Mouse (Mus musculus) heart, embryonic 16.5 days (tissue): ENCODE results near the gene Acadsb. TPM values are rescaled to one million over a fixed set of nuclear protein-coding genes. Genes with fewer than 3 reads are reported as not detected.

Experiments used
- ATAC-seq: fragments of 200-750 bp; cut with Nextera tagmentation; replicated peaks from 2 replicates; pipeline ENCODE4 v1.8.0; 2017; ENCODE audit warnings: moderate number of reproducible peaks; ENCODE audit not compliant: insufficient read depth, low FRiP score; ENCODE audit errors: extremely low read depth
- H3K27ac ChIP-seq: fragments of 300-500 bp; sonication (generic); 2 replicates; pipeline ENCODE4 v1.5.1; 2014; ENCODE audit warnings: mild to moderate bottlenecking, low read length, control low read depth, moderate library complexity
- H3K27me3 ChIP-seq: fragments of 300-500 bp; sonication (generic); 2 replicates; pipeline ENCODE4 v1.6.1; 2014; ENCODE audit warnings: low read length, mixed read lengths; ENCODE audit not compliant: control insufficient read depth, insufficient read depth
- H3K36me3 ChIP-seq: fragments of 300-500 bp; sonication (generic); 2 replicates; pipeline ENCODE4 v1.6.1; 2014; ENCODE audit not compliant: control insufficient read depth, insufficient read depth
- H3K4me1 ChIP-seq: fragments of 300-500 bp; sonication (generic); 2 replicates; pipeline ENCODE4 v1.6.1; 2014; ENCODE audit warnings: low read length, mixed read lengths; ENCODE audit not compliant: control insufficient read depth, insufficient read depth
- H3K4me2 ChIP-seq: fragments of 300-500 bp; sonication (generic); 2 replicates; pipeline ENCODE4 v1.6.1; 2014; ENCODE audit warnings: low read depth, mild to moderate bottlenecking, control low read depth, low read length
- H3K4me3 ChIP-seq: fragments of 300-500 bp; sonication (generic); 2 replicates; pipeline ENCODE4 v1.5.1; 2014; ENCODE audit warnings: mild to moderate bottlenecking, control low read depth, low read length
- H3K9ac ChIP-seq: fragments of 300-500 bp; sonication (generic); 2 replicates; pipeline ENCODE4 v1.6.1; 2014; ENCODE audit warnings: low read length, control low read depth
- H3K9me3 ChIP-seq: fragments of 300-500 bp; sonication (generic); replicated peaks from 2 replicates; pipeline ENCODE4 v1.6.1; 2016; ENCODE audit warnings: low read length; ENCODE audit not compliant: control insufficient read depth
- WGBS: fragments of 180-500 bp; shearing (Covaris S2); extraction: QIAGEN DNeasy Blood & Tissue Kit; methylation state at CpG from one replicate; pipeline ENCODE4 v1.1.7; 2014; 5-methylcytosine and 5-hydroxymethylcytosine counted together
- polyA plus RNA-seq: library from polyadenylated mRNA; unstranded; fragments of >200 nt; fragmentation: Nextera tagmentation; extraction: Ambion mirVana; gene quantifications from 2 replicates; pipeline ENCODE4 v1.2.1, GENCODE M21; 2015

Acadsb gene
- polyA plus RNA-seq, 1 experiment from 2014 or later = 105 TPM

GRCm38 (mm10) chr7:131434276-131434675, 23.9 kb downstream of the Acadsb start:
- no peaks in the 10 kb centered on the region for H3K27me3 ChIP-seq
- H3K4me3 ChIP-seq = no peak overlapping the region
- WGBS = 69% methylated on average over 1 of the region's 1 CpGs
- H3K4me2 ChIP-seq = no peak overlapping the region
- ATAC-seq = no peak
- no peak overlapping the region for H3K27ac ChIP-seq
- no peaks in the 10 kb centered on the region for H3K4me1 ChIP-seq
- peaks cover 12% of the 10 kb centered on the region for H3K36me3 ChIP-seq
- H3K9ac ChIP-seq = no peak overlapping the region
- H3K9me3 ChIP-seq = no peaks in the 10 kb centered on the region

DNA sequence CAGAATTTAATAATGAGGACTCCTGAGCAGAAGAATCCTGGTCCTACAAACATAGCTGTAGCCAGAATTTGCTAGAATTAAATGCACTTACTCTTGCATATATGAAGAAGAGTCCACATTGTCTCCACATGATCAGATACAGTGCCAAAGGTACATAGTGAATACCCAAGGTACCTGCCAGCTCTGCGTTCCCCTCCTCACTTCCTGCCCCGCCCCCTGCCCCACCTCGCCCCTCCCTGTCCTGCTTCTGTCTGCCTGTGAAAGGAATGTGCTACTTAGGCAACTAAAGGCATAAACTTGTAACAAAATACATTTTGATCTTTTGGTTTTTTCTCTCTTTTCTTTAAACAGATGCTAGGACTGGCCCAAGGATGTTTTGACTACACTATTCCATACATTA, 26.6 kb downstream of the Acadsb start:
- no peak for ATAC-seq
- Histone ChIP-seq H3K9me3 (no peaks in the 10 kb centered on the region), H3K4me2 (no peak overlapping the region), H3K4me1 (no peaks in the 10 kb centered on the region), H3K36me3 (no peaks in the 10 kb centered on the region), H3K9ac (no peak overlapping the region), H3K27ac (no peak overlapping the region), H3K4me3 (no peak overlapping the region), H3K27me3 (no peaks in the 10 kb centered on the region)
- WGBS = 65% methylated on average over 3 of the region's 3 CpGs

- no peak overlapping the region for H3K9ac ChIP-seq
- WGBS = 76% methylated on average over 5 of the region's 5 CpGs
- no peak overlapping the region for H3K27ac ChIP-seq
- H3K27me3 ChIP-seq = no peaks in the 10 kb centered on the region
- no peaks in the 10 kb centered on the region for H3K9me3 ChIP-seq
- no peaks in the 10 kb centered on the region for H3K36me3 ChIP-seq
- H3K4me3 ChIP-seq = no peak overlapping the region
- H3K4me2 ChIP-seq = no peak overlapping the region
- no peak for ATAC-seq
- H3K4me1 ChIP-seq = no peaks in the 10 kb centered on the region
These were observed 46.3 kb downstream of the Acadsb start for GRCm38 (mm10) chr7:131456714-131457113.

DNA sequence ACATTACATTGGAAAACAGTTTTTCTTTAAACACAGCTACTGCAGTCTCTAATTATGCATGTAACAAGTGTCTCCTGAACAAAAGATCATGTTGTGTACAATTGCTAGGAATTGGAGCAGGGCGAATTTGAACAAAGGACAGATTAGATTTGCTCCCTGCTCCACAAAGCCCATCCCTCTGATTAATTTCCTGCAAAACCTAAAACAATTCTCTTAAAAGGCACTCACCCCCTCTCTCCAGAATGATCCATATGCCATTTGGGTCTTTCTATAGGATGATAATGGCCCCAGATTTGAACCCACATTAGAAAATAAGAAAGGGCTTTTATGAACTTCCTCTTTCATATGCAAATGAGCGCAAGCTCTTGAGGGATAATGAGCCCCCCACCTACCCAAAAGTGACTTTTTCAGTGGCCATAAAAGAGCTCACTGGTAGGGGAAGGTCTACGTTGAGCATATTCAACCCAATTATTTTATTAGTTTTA, 54.8 kb downstream of the Acadsb start:
- Histone ChIP-seq H3K9me3 (peaks cover 5% of the 10 kb centered on the region), H3K27ac (no peak overlapping the region), H3K4me3 (no peak overlapping the region), H3K27me3 (no peaks in the 10 kb centered on the region), H3K4me2 (no peak overlapping the region), H3K36me3 (no peaks in the 10 kb centered on the region), H3K9ac (no peak overlapping the region), H3K4me1 (no peaks in the 10 kb centered on the region)
- 72% methylated on average over 3 of the region's 3 CpGs for WGBS
- ATAC-seq = no peak

DNA sequence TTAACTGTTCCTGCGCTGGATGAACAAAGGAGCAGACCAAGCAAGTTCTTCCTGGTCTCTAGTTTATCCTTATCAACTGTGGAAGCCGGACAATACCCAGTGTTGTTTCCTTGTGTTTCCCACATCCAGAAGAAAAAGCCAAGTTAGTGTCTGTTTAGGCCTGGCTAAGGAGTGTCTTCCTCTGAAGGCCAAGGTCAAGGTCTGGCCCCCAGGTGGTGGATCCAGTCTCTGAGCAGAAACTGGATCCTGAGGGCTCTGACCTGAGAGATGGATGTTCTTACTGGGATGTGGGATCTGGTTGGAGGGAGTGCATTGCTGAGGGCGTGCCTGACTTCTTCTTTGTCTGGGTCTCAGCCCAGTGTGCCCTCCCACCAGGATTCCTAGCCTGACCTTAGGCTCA, 55.3 kb downstream of the Acadsb start:
- no peak for ATAC-seq
- Histone ChIP-seq H3K27me3 (no peaks in the 10 kb centered on the region), H3K9ac (no peak overlapping the region), H3K4me3 (no peak overlapping the region), H3K4me2 (no peak overlapping the region), H3K36me3 (no peaks in the 10 kb centered on the region), H3K27ac (no peak overlapping the region), H3K9me3 (peaks cover 5% of the 10 kb centered on the region), H3K4me1 (no peaks in the 10 kb centered on the region)
- 60% methylated on average over 3 of the region's 3 CpGs for WGBS

- H3K27me3 ChIP-seq = no peaks in the 10 kb centered on the region
- no peak overlapping the region for H3K4me3 ChIP-seq
- no peak overlapping the region for H3K27ac ChIP-seq
- ATAC-seq = no peak
- no peak overlapping the region for H3K4me2 ChIP-seq
- H3K9me3 ChIP-seq = peaks cover 5% of the 10 kb centered on the region
- H3K4me1 ChIP-seq = no peaks in the 10 kb centered on the region
- WGBS = 65% methylated on average over 3 of the region's 3 CpGs
- no peak overlapping the region for H3K9ac ChIP-seq
- no peaks in the 10 kb centered on the region for H3K36me3 ChIP-seq
These were observed 56.9 kb downstream of the Acadsb start for GRCm38 (mm10) chr7:131467312-131467711.

DNA sequence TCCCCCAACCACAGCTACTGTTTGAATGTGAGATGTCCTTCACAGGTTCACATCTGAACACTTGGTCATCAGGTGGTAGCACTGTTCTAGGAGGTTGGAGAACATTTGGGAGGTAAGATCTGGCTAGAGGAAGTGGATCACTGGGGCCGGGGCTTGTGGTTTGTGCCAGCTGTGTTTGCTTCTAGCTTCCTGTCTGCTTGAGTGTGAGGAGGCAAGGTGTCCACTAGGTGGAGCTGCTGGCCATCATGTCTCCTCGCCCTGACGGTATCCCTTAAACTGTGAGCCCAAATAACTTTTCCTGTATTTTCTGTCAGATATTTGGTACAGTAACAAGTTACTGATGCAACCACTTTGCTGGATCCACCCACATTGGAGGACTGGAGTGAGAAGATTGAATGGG, 59.1 kb downstream of the Acadsb start:
- H3K4me1 ChIP-seq = no peaks in the 10 kb centered on the region
- H3K27me3 ChIP-seq = no peaks in the 10 kb centered on the region
- no peak overlapping the region for H3K27ac ChIP-seq
- H3K9me3 ChIP-seq = peaks cover 5% of the 10 kb centered on the region
- H3K4me2 ChIP-seq = no peak overlapping the region
- no peak for ATAC-seq
- 66% methylated on average over 3 of the region's 3 CpGs for WGBS
- no peaks in the 10 kb centered on the region for H3K36me3 ChIP-seq
- no peak overlapping the region for H3K9ac ChIP-seq
- no peak overlapping the region for H3K4me3 ChIP-seq

DNA sequence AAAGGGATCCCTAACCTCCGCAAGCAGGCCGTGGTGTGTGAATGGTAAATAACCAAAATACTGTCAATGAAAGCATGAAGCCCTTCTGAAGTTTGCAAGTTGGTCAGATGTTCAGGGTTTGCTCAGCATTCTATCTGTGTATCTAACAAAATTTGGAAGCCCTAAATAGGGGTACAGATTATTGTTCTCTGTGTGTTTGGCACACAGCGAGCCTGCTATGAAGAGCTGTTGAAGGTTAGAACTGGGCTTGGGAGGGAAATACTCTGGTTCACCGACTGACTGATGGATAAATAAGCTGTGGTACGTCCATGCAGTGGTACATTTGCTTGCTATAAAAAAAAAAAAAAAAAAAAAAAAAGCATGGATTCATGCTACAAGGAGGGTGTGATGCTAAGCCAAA, 61.1 kb downstream of the Acadsb start:
- no peak overlapping the region for H3K4me2 ChIP-seq
- H3K4me1 ChIP-seq = no peaks in the 10 kb centered on the region
- peaks cover 5% of the 10 kb centered on the region for H3K9me3 ChIP-seq
- no peak overlapping the region for H3K9ac ChIP-seq
- ATAC-seq = no peak
- no peak overlapping the region for H3K4me3 ChIP-seq
- no peaks in the 10 kb centered on the region for H3K27me3 ChIP-seq
- 77% methylated on average over 5 of the region's 5 CpGs for WGBS
- H3K27ac ChIP-seq = no peak overlapping the region
- no peaks in the 10 kb centered on the region for H3K36me3 ChIP-seq

GRCm38 (mm10) chr7:131477140-131477539, 66.7 kb downstream of the Acadsb start:
- Histone ChIP-seq H3K4me2 (no peak overlapping the region), H3K4me3 (no peak overlapping the region), H3K4me1 (no peaks in the 10 kb centered on the region), H3K9me3 (no peaks in the 10 kb centered on the region), H3K9ac (no peak overlapping the region), H3K27ac (no peak overlapping the region), H3K27me3 (no peaks in the 10 kb centered on the region), H3K36me3 (no peaks in the 10 kb centered on the region)
- ATAC-seq = no peak
- WGBS = 53% methylated on average over 8 of the region's 8 CpGs

DNA sequence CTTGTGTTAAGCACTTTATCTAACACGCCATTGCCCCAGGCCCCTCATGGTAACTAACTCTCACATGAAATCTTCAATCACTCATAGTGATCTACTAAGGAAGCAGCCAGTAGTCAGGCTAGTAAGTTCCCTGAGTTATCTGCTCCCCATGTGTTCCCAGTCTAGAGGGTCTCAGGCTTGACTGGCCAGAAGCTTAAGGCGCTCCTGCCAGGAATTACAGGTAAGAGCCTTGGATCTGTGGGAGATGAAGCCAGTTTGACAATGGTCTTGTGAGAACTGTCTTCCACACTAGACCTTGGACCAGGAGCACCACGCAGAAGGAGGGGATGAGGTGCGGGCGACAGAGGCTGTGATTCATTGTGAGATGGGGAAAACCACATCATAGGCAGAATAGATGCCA, 68.0 kb downstream of the Acadsb start:
- ATAC-seq = no peak
- H3K36me3 ChIP-seq = no peaks in the 10 kb centered on the region
- 87% methylated on average over 5 of the region's 5 CpGs for WGBS
- H3K4me1 ChIP-seq = no peaks in the 10 kb centered on the region
- no peak overlapping the region for H3K27ac ChIP-seq
- H3K9ac ChIP-seq = no peak overlapping the region
- no peaks in the 10 kb centered on the region for H3K27me3 ChIP-seq
- no peaks in the 10 kb centered on the region for H3K9me3 ChIP-seq
- H3K4me2 ChIP-seq = no peak overlapping the region
- no peak overlapping the region for H3K4me3 ChIP-seq
